Mouse (Mus musculus) thymus, postnatal 0 days (tissue): ENCODE measurements around the gene Nhlh1. TPM values are rescaled to one million over a fixed set of nuclear protein-coding genes. Genes with fewer than 3 reads are reported as not detected.

Experiments
- DNase-seq: peaks from one replicate; pipeline ENCODE4 v3.0.0-alpha.2; 2015; ENCODE audit warnings: low spot score
- polyA plus RNA-seq: library from polyadenylated mRNA; unstranded; fragments of >200 nt; fragmentation: Nextera tagmentation; extraction: Ambion mirVana; gene quantifications from 2 replicates; pipeline ENCODE4 v1.2.1, GENCODE M21; 2015

The Nhlh1 gene
- polyA plus RNA-seq: not detected in 2 replicates

DNA sequence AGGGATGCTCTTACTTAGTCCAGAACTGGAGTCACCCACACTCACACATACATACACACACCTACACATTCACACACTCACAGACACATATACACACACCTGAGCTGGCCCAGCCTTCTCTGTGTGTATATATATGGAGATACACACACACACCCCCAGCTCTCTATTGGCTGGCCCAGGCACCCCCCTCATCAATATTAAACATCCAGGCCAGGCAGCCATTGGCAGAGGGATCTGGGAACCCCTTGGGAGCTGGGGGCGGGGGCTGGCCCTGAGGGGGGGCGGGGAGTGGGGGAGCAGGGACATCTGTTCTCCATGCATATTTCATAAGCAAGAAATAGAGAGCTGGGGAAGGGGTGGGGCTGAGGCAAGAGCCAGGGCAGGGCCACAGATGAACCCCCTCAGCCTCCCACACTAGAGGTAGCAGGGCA is at the start of gene Nhlh1:
Nhlh1 (minus strand) TSS at position 83 of the 431 bp plus-strand sequence.
- DNase-seq: no peak

GRCm38 (mm10) chr1:172105101-172105500 is 47.7 kb upstream of the Nhlh1 start:
- DNase-seq: no peak

GRCm38 (mm10) chr1:172103619-172104018 is 46.2 kb upstream of the Nhlh1 start:
- DNase-seq: no peak

GRCm38 (mm10) chr1:172099325-172100033 is 42.1 kb upstream of the Nhlh1 start:
- no peak for DNase-seq

- no peak for DNase-seq
Measured at GRCm38 (mm10) chr1:172095202-172095601, 37.8 kb upstream of the Nhlh1 start.

DNA sequence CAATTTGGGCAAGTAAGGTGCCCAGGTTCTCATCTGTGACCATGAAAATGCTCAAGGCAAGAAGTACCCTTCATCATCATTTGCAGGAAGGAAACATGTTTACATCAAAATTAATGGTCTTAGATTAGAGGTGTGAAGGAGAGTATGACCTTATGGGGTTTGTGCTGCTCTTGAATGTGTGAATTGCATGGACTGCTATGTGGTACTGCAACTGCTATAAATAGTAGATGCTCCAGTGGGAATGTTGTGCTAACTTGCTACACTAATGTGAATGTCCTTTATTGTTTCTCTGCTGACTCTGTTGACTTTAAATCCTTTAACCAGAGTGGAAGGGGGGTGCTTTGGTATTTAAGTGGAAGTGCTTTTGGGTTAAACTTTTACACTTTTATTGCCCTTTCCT is 36.9 kb upstream of the Nhlh1 start:
- no peak for DNase-seq

DNA sequence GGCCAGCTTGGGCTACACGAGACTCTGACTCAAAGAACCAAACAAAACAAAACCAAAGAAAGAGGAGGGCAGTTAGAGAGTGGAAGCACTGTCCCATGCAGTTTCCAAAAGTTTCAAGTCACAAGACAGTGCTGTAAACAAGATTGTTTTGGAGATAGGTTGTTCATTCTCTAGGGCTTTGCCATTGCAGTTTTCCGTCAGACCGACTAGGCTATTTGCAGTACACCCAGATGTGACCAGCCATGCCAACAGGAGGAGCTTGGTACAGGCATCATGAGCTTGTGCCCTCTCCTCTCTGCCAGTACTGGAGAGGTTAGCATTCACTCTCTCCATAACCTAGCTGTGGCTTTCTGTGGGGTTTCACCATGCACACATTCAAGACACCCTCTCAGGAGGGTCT is 36.1 kb upstream of the Nhlh1 start:
- DNase-seq: no peak

- DNase-seq: no peak
Measured at GRCm38 (mm10) chr1:172082899-172083445, 25.6 kb upstream of the Nhlh1 start.

DNA sequence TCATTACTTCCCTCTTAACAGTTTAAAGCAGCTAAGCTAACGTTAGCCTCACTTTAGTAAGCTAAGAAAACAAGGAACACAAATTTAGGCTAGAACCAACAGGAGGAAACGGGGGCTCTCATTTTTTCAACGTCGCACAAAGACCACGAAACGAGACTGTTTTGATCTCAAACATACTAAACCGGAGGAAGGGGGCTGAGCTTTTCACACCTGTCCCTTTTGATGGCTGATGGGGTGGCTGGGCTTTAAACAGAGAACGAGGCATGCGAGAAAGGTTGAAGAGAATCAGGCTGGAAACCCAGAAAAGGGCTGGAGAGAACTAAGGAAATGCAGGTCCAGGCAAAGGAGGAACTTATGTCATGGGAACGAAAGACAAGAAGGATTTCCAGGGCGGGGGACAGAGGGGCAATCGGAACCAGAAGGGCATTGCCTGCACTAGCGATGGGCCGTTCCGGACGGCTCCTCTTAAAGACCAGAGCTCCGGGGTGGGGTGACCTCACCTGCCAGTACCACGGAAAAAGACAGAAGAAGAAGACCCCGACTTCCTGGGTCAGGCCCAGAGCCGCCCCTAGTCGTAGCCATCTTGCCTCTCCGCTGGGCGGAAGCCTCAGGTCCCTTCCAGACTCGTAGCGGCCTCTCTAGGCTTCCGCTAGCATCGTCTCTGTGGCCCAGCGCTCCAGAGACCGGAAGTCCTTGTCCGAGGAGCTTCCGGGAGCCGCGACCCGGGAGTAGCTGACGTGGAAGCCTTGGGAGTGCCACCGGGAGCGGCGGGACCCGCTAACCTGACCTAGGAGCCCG is 24.9 kb upstream of the Nhlh1 start, which contains the start of the genes Copa and Ncstn:
Copa (plus strand) TSS at position 429 of the 798 bp plus-strand sequence.
Ncstn (minus strand) TSS at position 695 of the 798 bp plus-strand sequence.
- peak; percentile 95 for DNase-seq

DNA sequence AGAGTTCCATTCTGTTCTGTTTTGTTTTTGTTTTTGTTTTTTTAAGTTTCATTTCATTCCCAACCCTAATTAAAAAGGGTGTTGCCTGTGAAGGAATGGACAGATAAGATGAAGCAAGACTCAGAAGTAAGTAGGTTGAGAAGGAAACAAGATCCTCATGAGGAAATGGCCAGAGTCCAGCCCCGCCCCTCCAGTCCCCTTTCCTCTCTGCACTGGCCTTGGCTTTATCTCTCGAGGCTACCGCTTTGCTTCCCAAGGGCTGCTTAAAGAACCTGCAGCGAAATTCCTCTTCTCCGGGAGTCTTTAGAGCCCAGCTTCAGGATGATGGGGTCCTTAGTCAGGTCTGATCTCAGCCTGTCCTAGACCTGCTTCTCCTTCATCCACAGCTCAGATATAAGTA is 20.6 kb upstream of the Nhlh1 start:
- DNase-seq: no peak

DNA sequence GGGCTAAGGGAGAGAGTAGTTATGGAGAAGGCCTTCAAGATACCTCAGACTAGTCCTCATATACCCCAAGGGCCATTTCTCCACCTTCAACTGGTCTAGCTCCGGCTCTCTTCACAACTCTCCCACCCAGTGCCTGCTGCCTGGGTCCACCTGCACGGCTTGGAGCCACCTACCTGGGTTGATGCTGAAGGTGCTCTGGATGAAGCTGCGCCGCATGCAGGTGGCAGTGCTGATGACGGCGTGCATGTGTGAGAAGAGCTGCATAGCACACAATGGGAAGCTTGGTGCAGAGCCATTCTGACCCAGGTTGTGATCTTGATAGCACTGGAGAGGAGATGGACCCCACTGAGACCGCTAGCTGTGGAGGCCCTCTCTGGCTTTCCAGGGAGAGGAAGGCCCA is 15.2 kb upstream of the Nhlh1 start:
- no peak for DNase-seq

GRCm38 (mm10) chr1:172071556-172071955 is 14.2 kb upstream of the Nhlh1 start:
- no peak for DNase-seq

DNA sequence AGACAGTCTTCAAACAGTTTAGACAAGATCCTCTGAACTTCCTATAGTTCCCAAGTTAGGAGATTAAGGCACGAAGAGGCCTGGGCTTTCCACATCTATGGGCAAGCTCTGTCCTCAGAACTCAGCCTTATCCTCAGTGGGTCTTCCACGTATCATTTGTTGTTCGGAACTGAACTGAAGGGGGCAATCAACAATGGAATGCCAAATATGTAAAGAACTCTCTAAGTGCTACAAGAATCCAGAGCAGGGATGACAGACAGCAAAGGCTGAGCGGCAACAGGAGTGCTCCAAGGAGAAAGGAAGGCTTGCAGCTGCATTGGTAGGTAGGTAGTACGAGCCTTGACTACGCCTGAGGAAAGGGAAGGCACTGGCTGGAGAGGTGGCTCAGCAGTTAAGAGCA is 12.9 kb upstream of the Nhlh1 start:
- DNase-seq: no peak

DNA sequence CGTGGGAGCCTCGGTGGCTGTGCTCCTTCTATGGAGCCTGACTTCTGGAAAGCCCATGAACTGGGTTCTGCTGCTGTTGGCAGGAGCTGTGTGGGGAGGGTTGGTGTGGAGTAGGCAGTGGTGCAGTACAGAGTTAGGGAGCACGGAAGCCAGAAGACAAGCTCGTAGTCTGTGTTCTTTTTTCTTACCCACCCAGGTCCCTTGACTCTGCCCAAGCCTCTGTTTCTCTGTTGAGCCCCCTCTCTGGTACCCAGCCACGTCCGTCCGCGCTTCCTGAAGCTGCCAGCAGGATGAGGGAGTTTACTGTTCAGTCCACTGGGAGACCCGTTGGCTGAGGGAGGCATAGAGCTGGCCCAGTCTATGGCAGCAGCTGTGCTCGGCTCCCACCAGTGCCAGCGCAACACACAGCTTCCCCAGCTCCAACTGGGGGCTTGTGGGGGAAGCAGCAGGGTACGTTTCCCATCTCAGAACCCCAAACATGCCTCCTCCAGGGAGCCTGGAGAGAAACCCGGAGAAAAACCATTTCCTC is 7.3 kb upstream of the Nhlh1 start:
- DNase-seq: no peak

GRCm38 (mm10) chr1:172063291-172064023 is 6.1 kb upstream of the Nhlh1 start:
- DNase-seq: no peak

DNA sequence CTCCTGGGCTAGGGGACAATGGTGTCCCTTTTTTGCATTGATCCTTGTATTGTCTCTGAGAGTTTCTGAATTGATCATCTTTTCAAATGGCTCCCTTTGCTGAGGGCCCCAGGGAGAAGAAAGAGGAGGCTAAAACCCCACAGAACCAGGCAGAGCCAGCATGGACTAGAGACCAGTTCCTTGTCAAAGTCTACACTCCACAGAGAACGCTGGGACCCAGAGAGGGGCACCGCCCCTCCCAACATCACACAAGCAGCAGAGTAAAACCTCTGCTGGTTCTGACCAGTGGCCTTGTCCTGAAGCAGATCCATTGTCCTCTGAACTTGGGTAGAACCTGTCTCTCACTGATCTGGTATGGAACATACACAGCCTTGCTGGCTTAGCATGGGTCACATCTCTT is 4.7 kb upstream of the Nhlh1 start:
- DNase-seq: no peak

- no peak for DNase-seq
Measured at GRCm38 (mm10) chr1:172061217-172061616, 3.8 kb upstream of the Nhlh1 start.

GRCm38 (mm10) chr1:172060659-172061058 is 3.3 kb upstream of the Nhlh1 start:
- DNase-seq: no peak

GRCm38 (mm10) chr1:172058874-172059273 is 1.5 kb upstream of the Nhlh1 start:
- no peak for DNase-seq

GRCm38 (mm10) chr1:172058321-172058720 is 948 bp upstream of the Nhlh1 start:
- DNase-seq: no peak

DNA sequence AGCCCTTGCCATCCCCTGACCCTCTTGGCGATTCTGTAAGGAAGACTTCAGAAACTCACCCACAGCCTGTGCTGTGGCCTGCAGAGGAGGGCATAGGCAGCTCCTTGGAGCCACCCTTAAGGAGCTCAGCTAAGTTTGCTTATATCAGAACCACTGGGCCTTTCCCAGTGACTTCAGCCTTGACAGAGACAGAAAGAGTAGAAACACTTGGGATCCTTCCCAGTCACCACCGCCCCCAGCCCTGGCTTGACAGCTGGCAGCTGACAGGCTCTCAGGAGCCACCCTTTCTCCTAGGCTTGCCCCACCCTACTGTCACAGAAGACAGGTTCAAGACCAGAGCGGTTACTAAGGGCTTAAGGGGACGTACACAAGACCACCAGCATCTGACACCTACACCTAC is 1.1 kb downstream of the Nhlh1 start:
- DNase-seq: no peak
